14 mouse cellular contexts compared by ENCODE assay signal in genomic region chr1:21103784-21104183, GRCm38 (mm10).
"Had no signal": no experiment of that assay in that cellular context is flagged by ENCODE, and none has a peak within 500 bp of the region (broad histone marks: within the 10 kb centered on the region; RNA-seq: fewer than 3 reads in every experiment).

No protein-coding gene starts in this region.

- ATAC-seq: midbrain, embryonic 16.5 days had no signal

- DNase-seq: lung, adult 18-20 months; lung, embryonic 14.5 days; lung, postnatal 10 days; lung, postnatal 4 days; midbrain, embryonic 14.5 days; retina, postnatal 1 day; right cerebral cortex, adult 18-20 months; right cerebral cortex, postnatal 25 days; right cerebral cortex, postnatal 4 days; spleen, adult 18-20 months; thymus, adult 18-20 months; thymus, postnatal 14 days; thymus, postnatal 36 days had no signal
